Mouse (Mus musculus) erythroblast, embryonic 14.5 days (primary cell): ENCODE results near the gene Kpna4.

ENCODE experiments used
- GATA1 ChIP-seq: IDR thresholded peaks from 2 replicates; pipeline ENCODE4 v1.6.1; 2012; ENCODE audit warnings: low read length, inconsistent platforms, mixed read lengths
- TAL1 ChIP-seq: IDR thresholded peaks from 3 replicates; pipeline ENCODE4 v1.6.1; 2012; ENCODE audit warnings: low read length, inconsistent platforms, mixed read lengths

GRCm38 (mm10) chr3:69020285-69020684, 106.6 kb downstream of the Kpna4 start:
- TF ChIP-seq GATA1 (no peak), TAL1 (no peak)
